Mouse (Mus musculus): ENCODE data around the gene Hhat.

Hhat gene

DNA sequence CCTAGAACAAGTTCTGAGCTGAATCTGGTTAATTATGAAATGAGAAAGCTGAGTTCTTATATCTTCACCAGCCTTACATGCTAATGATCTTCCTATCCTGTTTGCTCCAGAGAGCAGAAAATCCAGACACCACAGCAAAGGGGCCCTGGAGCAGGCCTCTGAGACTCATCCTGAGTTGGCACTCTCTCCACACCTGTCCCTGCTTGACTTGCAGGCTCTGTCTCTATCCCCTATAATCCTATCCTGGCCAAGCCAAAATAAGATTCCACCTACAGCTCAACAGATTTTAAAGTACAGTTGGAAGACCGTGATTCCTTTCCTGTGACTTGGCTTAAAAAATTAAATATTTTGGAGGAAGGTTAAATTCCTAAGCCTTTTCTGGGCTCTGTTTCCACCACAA, 322.5 kb downstream of the Hhat start:
- in situ Hi-C loops (cut with MboI, MseI): no loop called here

- in situ Hi-C loops (cut with MboI, MseI): no loop called here
These were observed 323.4 kb downstream of the Hhat start for GRCm38 (mm10) chr1:192447666-192448065.

Data from T-helper 1 cell (primary cell).